29 mouse cellular contexts compared by ENCODE assay signal in the genomic region with DNA sequence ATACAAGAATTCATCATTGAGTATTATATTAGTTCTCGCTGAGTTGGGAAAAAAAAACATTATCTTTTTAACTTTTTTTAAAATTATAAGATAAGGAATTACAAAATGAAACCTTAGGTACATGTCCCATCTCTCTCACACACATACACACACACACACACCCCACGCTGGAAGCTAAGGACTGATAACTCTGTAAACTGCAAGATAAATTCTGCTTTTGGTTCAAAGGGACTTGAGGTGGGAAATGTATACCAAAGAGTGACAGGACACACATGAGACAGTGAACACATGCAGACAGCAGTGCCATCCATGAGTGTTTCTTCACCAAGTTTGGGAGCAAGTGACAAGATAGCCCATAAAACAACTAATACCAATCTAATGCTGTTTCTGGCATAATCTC.
DNase-seq lines count a peak whose midpoint lies in the region; ATAC-seq lines count a peak whose summit lies in the region.
"Had no signal": no experiment of that assay in that cellular context is flagged by ENCODE, and none has a peak within 500 bp of the region (broad histone marks: within the 10 kb centered on the region; RNA-seq: fewer than 3 reads in every experiment).

No protein-coding gene starts in this region.

- peak; percentile 65 for ATAC-seq in liver, embryonic 15.5 days (ENCODE audit: insufficient read depth)
- ATAC-seq: forebrain, embryonic 14.5 days; hindbrain, postnatal 0 days; intestine, embryonic 15.5 days had no signal

- DNase-seq in heart, embryonic 10.5 days (ENCODE audit: low spot score), result peak; percentile 77
- no peak for DNase-seq in heart, postnatal 36 days
- peak; percentile 62 for DNase-seq in liver
- DNase-seq in kidney, postnatal 25 days, result no peak
- DNase-seq in left cerebral cortex, adult 9 months (ENCODE audit: low spot score in 2 of 2), result no peak
- no peak for DNase-seq in urinary bladder, adult 2 months (ENCODE audit: low spot score)
- DNase-seq: adrenal gland, adult 8-10 months; cerebellum, adult 11 months; cerebellum, adult 9-10 months; cerebellum, postnatal 36 days; gastrocnemius, postnatal 25 days; heart, adult 11 months; heart, postnatal 10 days; kidney, adult 8-10 months; lung, embryonic 14.5 days; thymus, adult 2 months; thymus, postnatal 4 days had no signal

- WGBS in heart, embryonic 10.5 days, result 56% methylated on average over 2 of the region's 2 CpGs
- 23% methylated on average over 2 of the region's 2 CpGs for WGBS in liver, embryonic 15.5 days (ENCODE audit: insufficient replicate concordance)

- H3K27me3 ChIP-seq in heart, embryonic 10.5 days (ENCODE audit: insufficient read depth, poor library complexity, severe bottlenecking), result no peaks in the 10 kb centered on the region
- no peaks in the 10 kb centered on the region for H3K27me3 ChIP-seq in liver, embryonic 15.5 days
- H3K27me3 ChIP-seq: CH12.LX; heart, embryonic 13.5 days; hindbrain, embryonic 12.5 days; intestine, embryonic 15.5 days; limb, embryonic 13.5 days; midbrain, embryonic 12.5 days; neural tube, embryonic 13.5 days had no signal

- H3K4me1 ChIP-seq in heart, embryonic 10.5 days, result peaks cover 3% of the 10 kb centered on the region; the same call in 1 of the 2 replicates
- H3K4me1 ChIP-seq in liver, embryonic 15.5 days (replicated peaks), result peaks cover 21% of the 10 kb centered on the region
- H3K4me1 ChIP-seq: heart, embryonic 13.5 days; hindbrain, embryonic 12.5 days; intestine, embryonic 15.5 days; limb, embryonic 13.5 days; midbrain, embryonic 12.5 days; neural tube, embryonic 13.5 days had no signal

- no peaks in the 10 kb centered on the region for H3K36me3 ChIP-seq in heart, embryonic 10.5 days
- no peaks in the 10 kb centered on the region for H3K36me3 ChIP-seq in liver, embryonic 15.5 days (replicated peaks)
- H3K36me3 ChIP-seq: heart, embryonic 13.5 days; hindbrain, embryonic 12.5 days; intestine, embryonic 15.5 days; limb, embryonic 13.5 days; midbrain, embryonic 12.5 days; neural tube, embryonic 13.5 days had no signal

- no peaks in the 10 kb centered on the region for H3K9me3 ChIP-seq in heart, embryonic 10.5 days
- H3K9me3 ChIP-seq in liver, embryonic 15.5 days (replicated peaks), result no peaks in the 10 kb centered on the region
- H3K9me3 ChIP-seq: heart, embryonic 13.5 days; hindbrain, embryonic 12.5 days; intestine, embryonic 15.5 days; limb, embryonic 13.5 days; midbrain, embryonic 12.5 days; neural tube, embryonic 13.5 days had no signal

- 0 out of 2 replicates have a peak overlapping the region, but pooled peaks have one; percentile 42 for H3K27ac ChIP-seq in heart, embryonic 10.5 days
- H3K27ac ChIP-seq in liver, embryonic 15.5 days (replicated peaks), result peak overlapping the region; percentile 76
- H3K27ac ChIP-seq: heart, embryonic 13.5 days; hindbrain, embryonic 12.5 days; hindbrain, postnatal 0 days; intestine, embryonic 15.5 days; kidney, postnatal 0 days; left cerebral cortex, adult 2 months; limb, embryonic 13.5 days; midbrain, embryonic 12.5 days; neural tube, embryonic 13.5 days had no signal

- intact Hi-C loops in heart, postnatal 36 days (cut with DNase I), result no loop called here

- peak overlapping the region; percentile 35 for H3K4me2 ChIP-seq in liver, embryonic 15.5 days
- H3K4me2 ChIP-seq: heart, embryonic 13.5 days; hindbrain, embryonic 12.5 days; intestine, embryonic 15.5 days; limb, embryonic 13.5 days; lung, embryonic 14.5 days; midbrain, embryonic 12.5 days; neural tube, embryonic 13.5 days had no signal

- H3K9ac ChIP-seq in liver, embryonic 15.5 days, result no peak overlapping the region
- H3K9ac ChIP-seq: heart, embryonic 13.5 days; hindbrain, embryonic 12.5 days; intestine, embryonic 15.5 days; limb, embryonic 13.5 days; lung, embryonic 14.5 days; midbrain, embryonic 12.5 days; neural tube, embryonic 13.5 days had no signal

- H3K4me3 ChIP-seq in heart, embryonic 10.5 days, result no peak overlapping the region
- H3K4me3 ChIP-seq in liver, embryonic 15.5 days (replicated peaks), result no peak overlapping the region
- H3K4me3 ChIP-seq: heart, embryonic 13.5 days; hindbrain, embryonic 12.5 days; intestine, embryonic 15.5 days; left cerebral cortex, adult 2 months; limb, embryonic 13.5 days; midbrain, embryonic 12.5 days; neural tube, embryonic 13.5 days had no signal

Comparison
In these comparisons a context has a peak if more than half of its experiments do, and no peak if none do; other contexts are left out.
1. DNase-seq: peak in heart, embryonic 10.5 days (single experiment) and liver (single experiment); none in heart, postnatal 36 days (0 of 2), kidney, postnatal 25 days (0 of 2), left cerebral cortex, adult 9 months (0 of 2) and urinary bladder, adult 2 months (single experiment).